Mouse (Mus musculus) brain, embryonic 14.5 days (tissue): Measurements from ENCODE around the gene Npm1.

Experiments used
- CTCF ChIP-seq: fragments of 200-500 bp; IDR thresholded peaks from 2 replicates; pipeline ENCODE4 v1.5.1; 2012; ENCODE audit warnings: inconsistent platforms, mild to moderate bottlenecking, moderate library complexity, borderline replicate concordance; ENCODE audit not compliant: insufficient read depth, insufficient read length; ENCODE audit errors: extremely low read depth
- POLR2A ChIP-seq: fragments of 200-500 bp; IDR thresholded peaks from 2 replicates; pipeline ENCODE4 v1.6.1; 2012; ENCODE audit warnings: mild to moderate bottlenecking, inconsistent platforms, borderline replicate concordance; ENCODE audit not compliant: poor library complexity, insufficient read depth, insufficient read length, severe bottlenecking; ENCODE audit errors: extremely low read depth

GRCm38 (mm10) chr11:33112407-33112806, 50.6 kb downstream of the Npm1 start:
- TF ChIP-seq CTCF, result no peak
- no peak for TF ChIP-seq POLR2A
